Mouse (Mus musculus): ENCODE data around the gene S100a2.

S100a2 gene

DNA sequence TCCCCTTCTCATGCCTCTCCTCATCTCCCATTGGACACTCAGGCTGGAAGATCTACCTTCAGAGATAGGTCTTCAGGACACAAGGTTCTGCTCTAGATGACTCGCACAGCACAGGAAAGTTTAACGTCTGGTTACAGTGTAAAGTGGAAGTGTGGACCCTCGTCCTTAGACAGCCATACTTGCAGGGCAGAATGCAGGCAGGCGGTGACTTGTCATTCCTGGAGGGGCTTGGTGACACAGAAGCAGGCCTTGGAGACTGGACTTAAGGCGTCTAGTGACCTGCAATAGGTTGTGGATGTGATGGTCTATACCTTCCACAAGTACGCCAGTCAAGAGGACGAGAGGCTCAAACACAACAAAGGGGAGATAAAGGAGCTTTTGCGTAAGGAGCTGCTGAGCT is at the start of gene S100a2:
TSS of gene S100a2 (plus strand) at position 301 of the 400 bp plus-strand sequence.
- no peak for DNase-seq (ENCODE audit: low read depth, low spot score)

DNA sequence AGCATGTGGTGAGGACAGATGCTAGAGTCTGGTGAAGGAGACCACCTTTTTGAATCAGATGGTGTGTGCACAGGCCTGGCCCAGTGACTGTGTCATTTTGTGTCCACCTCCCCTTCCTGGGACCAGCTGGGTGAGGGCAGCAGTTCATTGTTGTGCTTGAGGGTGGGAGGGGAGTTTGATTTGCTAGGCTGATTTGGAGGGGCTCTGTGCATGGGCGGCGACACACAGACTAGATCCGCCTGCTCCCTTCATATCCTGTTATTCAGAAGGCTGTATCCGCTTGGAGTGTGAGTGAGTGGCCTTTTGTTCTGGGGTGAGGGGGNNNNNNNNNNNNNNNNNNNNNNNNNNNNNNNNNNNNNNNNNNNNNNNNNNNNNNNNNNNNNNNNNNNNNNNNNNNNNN is 49.1 kb upstream of the S100a2 start:
- DNase-seq (ENCODE audit: low read depth, low spot score), result no peak

DNA sequence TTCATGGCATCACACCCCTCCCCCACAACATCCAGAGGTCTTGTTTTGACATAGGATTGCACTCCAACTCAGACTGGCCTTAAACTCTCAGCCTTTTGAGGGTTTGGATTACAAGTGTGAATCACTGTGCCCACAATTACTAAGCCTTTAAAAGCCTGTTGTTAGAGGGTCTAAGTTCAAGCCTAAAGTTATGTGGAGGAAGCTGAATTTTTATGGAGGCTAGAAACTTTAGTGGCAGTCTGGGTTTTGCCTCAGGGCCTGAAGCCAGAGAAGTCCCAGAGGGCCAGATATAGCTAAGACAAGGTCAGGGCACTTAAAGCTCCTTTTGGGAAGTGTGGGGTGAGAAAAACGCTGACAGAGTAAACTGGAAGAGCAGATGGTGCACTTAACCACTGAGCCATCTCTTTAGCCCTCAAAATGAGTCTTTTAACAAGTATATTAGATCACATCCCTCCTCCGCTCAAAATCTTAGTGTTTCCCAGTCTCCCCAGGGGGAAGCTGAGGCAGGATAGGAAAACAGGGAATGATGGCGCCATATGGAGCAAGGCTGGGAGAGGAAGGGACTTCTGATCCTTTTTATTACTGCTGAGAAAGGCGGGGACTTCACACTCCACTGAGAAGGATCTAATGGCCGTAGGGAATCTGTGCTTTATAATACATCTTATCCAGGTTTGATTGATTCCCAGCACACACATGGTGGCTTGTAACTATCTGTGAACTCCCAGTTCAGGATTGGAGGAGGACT is 40.2 kb upstream of the S100a2 start:
- no peak for DNase-seq (ENCODE audit: low read depth, low spot score)

DNA sequence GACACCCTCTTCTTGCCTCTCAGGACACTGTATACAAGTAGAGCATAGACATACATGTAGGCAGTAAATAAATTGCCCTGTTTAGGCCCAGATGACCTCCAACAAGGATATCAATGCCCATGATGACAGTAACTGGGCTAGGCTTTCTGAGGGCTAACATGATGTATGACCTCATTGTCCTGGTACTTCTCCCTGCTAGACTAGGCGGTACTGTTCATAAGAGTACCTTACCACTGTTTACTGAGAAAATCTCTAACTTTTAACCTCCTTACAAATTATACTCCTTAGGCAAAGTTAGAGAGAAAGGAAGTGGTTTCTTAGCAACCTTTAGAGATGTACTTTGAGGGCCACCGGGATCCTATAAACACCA is 39.6 kb upstream of the S100a2 start:
- no peak for DNase-seq (ENCODE audit: low read depth, low spot score)

DNA sequence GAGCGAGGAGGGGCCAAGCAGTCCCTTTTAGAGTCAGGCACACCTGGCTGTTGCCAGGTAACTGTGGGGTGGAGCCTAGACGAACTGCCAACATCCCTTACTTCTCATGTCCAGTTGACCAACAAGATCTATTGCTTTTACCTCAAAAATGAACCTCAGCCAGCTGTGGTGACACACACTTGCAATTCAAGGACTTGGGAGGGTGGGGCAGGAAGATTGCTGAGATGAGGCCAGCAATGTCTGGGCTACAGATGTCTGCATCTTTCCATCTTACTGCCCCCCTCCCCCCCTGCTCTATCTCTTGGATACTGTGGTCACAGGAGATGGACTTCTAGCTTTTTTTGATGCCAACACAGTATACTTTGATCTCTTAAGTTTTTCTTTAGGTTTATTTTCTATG is 37.8 kb upstream of the S100a2 start:
- no peak for DNase-seq (ENCODE audit: low read depth, low spot score)

DNA sequence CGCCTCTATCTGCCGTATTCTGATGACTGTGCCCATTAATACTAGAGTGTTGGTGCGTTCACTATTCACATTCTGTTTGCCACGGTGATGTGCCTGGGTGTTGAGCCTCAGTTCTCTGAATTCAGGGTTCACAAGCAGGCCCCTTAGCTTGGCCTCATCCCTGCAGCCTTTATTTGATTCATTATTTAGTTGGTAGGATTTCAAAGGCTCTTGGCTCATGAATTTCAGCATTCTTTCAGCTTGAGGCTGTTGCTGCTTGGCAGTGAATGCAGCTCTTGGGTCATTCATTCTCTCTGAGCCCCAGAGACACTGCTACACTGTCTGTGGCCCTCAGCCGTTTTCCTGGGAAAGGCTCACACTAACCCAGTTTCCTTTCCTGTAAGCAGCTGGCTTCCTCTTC is 34.1 kb upstream of the S100a2 start:
- no peak for DNase-seq (ENCODE audit: low read depth, low spot score)

DNA sequence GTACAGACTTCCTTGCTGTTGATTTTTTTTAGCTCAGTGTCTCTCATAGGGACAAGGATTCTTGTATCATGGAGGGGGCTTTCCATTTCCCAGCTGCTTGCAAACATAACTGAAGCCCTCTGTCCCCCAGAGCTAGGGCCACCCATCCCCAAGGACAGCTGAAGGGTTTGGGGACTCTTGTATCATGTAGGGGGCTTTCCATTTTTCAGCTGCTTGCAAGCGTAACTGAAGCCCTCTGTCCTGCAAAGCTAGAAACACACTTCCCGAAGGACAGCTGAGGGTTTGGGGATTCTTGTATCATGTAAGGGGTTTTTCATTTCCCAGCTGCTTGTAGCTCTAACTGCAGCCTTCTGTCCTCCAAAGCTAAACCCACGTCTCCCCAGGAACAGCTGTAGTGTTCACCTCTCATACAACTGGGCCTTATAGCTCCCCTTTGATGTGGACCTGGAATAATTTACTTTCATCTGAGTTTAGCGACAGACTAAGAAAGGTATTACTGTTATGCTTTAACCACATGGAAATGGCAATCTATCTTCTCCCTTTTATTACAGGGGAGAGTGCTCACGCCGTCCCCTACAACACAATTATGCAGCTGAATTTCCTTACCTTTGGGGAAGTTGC is 29.9 kb upstream of the S100a2 start, which contains the start of gene S100a3:
TSS of gene S100a3 (plus strand) at position 571 of the 621 bp plus-strand sequence.
- DNase-seq (ENCODE audit: low read depth, low spot score), result no peak

DNA sequence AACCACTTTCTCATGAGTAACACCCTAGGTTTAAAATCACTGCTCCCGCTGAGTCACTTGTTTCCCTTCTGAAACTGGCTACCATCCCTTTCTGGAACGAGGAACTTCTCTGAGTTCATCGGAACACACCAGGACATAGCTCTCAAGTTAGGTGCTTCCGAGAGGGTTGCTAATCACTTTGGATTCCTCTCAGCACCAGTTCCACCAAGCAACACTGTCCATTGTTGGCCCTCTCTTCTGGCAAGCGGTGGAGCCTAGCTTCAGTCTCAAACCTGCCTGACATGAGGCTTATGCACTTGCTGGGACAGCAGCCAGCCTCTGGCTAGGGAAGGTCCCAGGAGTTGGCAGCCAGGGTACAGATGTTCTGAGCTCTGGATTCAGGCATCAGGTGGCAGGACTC is 15.4 kb upstream of the S100a2 start:
- DNase-seq (ENCODE audit: low read depth, low spot score), result no peak

DNA sequence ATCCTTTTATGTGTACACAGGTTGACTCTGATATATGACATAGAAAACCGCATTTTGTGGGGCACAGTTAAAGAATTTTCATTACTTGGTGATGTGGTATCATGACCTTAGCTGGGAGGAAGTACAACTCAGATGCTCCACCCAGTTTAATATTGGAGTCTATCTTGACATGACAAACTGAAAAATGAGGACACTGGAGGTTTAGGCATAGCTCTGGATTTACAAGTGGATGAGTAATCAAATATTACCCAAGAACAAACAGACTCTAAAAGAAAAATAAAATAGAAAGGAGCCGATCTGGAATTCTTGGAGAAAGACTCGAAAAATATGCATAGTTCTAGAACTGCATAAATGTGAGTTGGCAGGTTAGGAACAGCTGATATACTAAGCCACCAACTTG is 14.7 kb upstream of the S100a2 start:
- no peak for DNase-seq (ENCODE audit: low read depth, low spot score)

DNA sequence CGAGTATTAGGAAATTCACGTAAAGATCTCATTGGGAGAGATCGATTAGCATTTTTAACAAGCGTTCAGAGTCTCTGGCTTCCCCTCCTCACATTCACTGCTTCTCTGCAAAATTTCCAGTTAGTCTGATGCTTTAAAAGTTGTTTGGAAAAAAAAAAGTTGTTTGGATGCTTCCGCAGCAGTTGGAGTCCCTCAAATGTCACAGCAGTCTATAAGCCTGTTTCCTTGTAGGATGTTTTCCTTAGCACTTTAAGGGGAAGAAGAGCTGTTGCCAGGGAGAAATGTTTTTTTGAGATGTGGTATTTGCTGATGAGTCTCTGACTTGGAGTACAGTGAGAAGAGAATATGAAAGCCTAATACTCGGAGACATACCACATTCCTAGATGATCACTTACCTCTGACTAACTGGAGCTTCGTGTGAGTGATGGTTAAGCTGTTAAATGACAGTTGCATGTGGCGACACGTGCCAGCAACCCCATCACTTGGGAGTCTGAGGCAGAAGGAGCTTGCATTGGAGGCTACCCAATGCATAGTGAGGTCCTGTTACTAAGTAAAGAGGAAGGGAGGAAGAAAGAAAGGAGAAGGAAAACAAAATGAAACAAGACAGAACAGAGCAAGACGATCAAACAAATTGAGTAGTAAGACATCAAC is 13.6 kb upstream of the S100a2 start:
- no peak for DNase-seq (ENCODE audit: low read depth, low spot score)

DNA sequence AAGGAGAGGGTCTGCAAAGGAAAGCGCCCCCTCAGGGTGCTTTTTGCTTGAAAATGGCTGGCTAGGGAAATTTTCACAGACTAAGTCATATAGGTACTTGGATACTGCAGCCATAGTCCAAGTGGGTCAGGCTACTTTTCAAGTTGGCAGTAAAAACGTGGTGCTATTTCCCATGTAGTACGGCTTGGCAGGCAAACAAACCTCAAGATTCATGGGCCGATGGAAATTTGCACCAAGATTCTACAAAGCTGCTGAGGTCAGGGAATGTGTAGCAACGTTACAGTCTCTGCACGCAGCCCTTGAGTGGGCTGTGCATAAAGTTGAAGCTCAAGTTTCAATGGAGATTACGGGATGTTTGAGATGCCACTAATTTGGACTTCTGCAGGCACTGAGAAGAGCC is 10.6 kb upstream of the S100a2 start:
- no peak for DNase-seq (ENCODE audit: low read depth, low spot score)

DNA sequence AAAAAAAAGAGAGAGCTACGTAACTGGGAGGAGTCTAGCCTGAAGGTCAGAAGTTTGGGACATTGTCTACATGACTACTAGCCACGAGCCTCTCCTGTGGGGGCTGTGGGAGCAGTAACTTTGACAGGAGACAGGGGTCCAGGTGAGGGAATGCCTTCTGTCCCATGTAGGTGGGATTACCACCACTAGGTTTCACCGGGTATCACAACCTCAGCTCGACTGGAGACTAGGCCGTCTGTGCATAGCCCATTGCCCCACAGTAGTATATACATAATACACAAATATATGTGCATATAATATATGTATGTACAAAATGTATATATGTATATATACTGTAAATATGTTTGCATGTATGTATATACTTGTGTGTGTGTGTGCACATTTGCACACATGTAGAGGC is 8.9 kb upstream of the S100a2 start:
- no peak for DNase-seq (ENCODE audit: low read depth, low spot score)

DNA sequence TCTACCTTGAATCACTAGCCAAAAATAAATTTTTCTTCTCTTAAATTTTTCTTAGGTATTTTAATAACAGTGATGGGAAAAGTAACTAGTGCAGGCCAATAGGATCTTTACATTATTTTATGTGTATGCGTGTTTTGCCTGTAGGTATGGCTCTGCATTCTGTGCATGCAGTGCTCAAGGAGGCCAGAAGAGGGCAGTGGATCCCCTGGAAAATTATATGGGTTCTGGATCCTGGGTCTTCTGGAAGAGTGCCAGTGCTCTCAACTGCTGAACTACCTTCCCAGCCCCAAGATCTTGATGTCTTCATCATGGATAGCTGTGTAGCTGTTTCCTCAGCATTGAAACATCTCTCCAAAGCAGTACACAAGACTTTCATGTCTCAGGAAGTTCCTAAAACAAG is 7.9 kb upstream of the S100a2 start:
- no peak for DNase-seq (ENCODE audit: low read depth, low spot score)

DNA sequence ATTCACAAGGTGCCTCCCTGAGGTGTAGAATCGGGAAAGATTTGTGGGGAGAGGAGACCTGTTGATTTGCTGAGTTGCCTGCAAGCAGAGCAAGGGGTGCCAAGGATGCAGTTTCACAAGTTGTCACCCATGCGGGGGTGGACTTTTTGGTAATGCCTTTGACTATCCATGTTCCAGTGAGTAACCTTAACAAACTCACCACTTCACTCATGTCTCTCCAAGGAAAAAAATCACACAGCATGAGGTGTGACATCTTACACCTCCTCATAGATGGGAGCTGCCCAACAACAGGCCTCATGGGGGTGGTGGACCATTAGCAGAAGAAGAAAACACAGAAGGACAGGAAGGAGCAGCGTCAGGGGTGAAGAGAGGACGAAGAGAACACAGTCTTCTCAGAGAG is 7.5 kb upstream of the S100a2 start:
- no peak for DNase-seq (ENCODE audit: low read depth, low spot score)

DNA sequence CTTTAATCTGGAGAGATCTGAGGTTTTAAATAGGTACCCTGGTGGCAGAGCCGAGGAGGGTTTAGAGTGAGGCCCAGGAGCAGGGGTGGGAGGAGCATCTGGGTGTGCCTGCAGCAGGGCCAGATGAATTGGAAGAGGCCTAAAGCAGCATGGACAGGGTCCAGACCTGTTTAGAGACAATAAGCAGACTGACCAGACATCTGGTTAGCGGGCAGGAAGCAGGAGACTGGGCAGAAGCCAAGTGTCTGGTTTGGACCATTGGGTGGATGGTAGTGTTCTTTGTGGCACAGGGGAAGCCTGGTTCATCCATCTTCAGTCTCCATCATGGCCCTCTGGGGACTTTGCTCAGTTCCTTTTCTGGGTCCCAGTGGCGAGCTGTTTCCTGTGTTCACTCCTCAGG is 6.2 kb upstream of the S100a2 start:
- no peak for DNase-seq (ENCODE audit: low read depth, low spot score)

DNA sequence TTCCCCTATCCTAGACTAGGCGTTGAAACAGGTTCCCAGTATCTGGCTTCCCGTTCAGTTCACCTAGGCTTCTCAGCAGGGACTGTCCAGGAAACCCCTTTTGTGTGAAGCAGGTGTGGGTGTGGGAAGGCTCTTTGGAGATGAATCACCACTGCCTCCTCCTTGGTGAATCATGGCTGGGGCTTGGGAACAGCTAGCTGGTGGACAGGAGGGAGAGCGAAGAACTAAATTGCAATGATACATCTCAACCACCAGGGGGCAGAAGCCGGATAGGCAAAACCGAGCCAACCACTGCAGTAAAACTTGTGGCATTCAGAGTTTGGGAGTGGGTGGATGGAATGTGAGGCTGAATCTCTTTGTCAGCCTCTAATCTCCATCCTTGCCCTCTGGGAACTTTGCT is 4.5 kb upstream of the S100a2 start:
- peak; percentile 31 for DNase-seq (ENCODE audit: low read depth, low spot score)

DNA sequence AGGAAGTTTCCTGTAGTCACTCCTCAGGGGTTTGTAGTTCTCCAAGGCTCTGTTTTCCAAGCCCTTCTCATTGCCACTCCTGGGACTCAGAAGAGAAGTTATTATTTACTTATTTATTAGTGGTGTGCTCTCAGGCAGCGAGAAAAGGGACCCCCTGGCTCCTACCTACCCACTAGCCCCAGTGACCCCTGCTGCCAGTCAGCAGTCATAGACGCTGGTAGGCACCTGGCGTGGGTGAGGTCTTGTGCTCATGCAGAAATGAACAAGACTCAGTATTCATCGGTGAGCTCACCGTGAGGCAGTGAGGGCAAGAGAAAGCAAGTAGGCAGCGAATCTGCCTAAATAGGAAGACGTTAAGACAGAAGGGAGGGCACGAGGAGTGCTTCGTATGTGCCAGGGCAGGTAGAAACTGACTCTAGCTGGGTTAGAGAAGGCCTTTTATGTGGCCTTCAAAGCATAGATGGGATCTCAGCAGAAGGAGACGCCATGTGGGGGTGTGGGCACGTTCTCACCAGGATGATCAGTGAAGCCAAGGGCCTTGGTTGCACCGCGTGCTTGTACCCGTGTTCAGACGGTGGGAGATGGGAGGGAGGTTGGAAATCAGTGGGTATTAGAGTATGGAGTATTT is 3.9 kb upstream of the S100a2 start:
- DNase-seq (ENCODE audit: low read depth, low spot score), result no peak

DNA sequence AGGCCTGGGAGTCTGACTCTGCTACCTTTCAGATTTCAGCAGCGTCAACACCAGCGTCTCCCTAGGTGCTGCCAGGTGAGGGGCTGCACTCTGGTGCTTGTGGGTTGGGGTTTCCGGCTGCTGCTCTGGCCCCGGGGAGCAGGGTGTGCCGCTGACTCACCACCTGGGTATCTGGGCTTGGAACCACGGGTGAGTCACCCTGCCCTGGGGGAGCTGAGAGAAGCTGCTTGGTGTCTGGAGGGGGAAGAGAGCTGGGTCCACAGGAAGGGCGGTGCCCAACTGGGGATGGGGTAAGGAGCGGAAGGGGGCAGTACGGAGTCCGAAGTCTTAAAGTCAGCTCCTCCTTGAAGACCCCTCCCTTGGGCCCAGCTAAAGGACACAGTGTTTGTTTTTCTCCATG is 3.1 kb upstream of the S100a2 start:
- no peak for DNase-seq (ENCODE audit: low read depth, low spot score)

DNA sequence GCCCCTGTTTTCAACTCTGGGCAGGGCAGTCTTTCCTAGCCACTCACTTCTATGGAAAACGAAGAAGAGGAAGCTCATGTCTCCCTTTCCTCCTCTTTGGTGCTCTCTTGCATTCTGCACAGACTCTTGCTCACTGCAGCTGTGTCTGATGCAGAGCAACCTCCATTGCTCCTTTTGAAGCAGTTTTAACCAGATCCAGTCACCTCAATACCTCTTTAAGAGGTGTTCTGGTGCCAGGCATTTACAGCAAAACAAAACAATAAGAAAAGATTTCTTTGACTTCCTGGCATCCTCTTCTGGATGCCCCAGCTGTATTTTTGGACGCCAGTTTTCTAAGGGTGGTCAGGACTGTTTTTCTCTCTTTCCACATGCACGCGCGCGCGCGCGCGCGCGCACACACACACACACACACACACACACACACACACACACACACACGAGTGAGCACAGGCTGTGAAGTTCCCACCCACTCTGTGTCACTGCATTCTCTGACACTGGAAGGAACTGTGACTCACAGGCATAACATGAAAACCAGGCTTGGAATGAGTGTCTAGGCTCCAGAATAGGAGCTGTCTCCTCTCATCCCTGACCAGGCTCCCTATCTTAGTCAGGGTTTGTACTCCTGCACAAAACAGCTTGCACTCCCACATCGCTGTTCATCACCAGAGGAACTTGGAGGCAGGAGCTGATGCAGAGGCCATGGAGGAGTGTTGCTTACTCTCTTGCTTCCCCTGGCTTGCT is 2.5 kb upstream of the S100a2 start:
- no peak for DNase-seq (ENCODE audit: low read depth, low spot score)

DNA sequence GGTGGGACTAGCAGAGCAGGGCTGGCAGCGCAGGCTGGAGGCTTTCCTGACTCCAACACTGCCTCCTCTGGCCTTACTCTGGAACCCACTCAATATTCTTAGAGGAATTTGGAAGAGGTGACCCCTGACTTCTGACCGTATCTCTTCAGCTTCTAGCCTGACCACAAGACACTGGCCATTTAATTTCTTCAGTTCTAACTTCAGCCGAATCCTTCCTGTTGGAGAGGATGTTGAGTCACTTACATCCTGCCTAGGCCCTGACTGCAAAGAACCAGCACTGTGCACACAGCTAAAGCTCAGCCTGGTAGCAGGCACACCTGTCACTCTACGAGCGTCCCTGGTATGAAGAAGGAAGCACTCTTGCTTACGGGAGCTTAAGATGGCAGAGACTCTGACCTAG is 657 bp upstream of the S100a2 start:
- DNase-seq (ENCODE audit: low read depth, low spot score), result no peak

DNA sequence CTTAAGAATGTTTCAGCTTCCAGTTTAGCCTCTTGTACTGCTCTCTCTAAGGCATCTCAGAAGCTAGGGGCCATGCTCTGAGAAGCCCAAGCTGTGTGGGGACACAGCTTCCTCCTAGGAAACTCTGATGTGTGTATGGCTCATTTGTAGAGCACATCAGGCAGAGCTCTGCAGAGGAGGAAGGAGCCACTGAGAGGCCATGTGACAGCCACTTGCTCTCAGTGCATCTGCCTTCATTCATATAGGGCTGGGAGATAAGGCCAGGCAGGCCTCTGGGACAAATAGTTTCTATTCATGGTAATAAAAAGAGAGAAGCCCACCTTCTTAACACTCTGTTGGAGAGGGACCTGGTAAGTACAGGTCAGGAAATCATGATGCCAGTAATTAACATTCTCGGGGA is 4.4 kb downstream of the S100a2 start:
- DNase-seq (ENCODE audit: low read depth, low spot score), result no peak

DNA sequence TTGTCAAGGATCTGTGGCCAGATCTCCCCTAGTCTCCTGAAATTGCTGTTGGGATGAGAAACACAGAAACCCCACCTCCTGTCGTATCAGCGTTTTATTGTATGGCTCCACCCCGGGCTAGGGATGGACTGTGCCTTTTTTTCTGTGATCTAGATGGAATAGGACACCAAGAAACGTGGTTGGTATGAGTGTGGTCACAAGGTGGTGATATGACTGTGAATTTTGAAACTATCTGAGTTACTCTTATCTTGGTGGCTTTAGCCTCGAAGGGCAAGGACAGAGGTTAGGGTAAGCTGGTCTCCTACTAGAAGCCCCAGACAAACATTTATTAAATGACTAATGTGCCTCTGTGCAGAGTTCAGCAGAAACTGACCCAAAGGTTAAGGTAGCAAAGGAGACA is 5.5 kb downstream of the S100a2 start:
- no peak for DNase-seq (ENCODE audit: low read depth, low spot score)

All from c-Kit-negative CD71-positive TER-119-positive erythroid progenitor cells, embryonic 14.5 days (primary cell).